9 mouse cellular contexts compared by ENCODE assay signal in genomic region chr5:92312046-92312715, GRCm38 (mm10). TPM values are rescaled to one million over a fixed set of nuclear protein-coding genes. Genes with fewer than 3 reads are reported as not detected.
A peak's percentile ranks its signal among the peaks of the same experiment; 100 is the strongest.
DNase-seq lines count a peak whose midpoint lies in the region; ATAC-seq and TF ChIP-seq lines count a peak whose summit lies in the region.
"Had no signal": no experiment of that assay in that cellular context is flagged by ENCODE, and none has a peak within 500 bp of the region (broad histone marks: within the 10 kb centered on the region; RNA-seq: fewer than 3 reads in every experiment).

No protein-coding gene starts in this region.

- H3K27ac ChIP-seq in intestine, postnatal 0 days (ENCODE audit: low read depth, low read length): no peak overlapping the region
- H3K27ac ChIP-seq in intestine, embryonic 16.5 days (ENCODE audit: low read length): no peak overlapping the region
- H3K27ac ChIP-seq in limb, embryonic 12.5 days: no peak overlapping the region
- no peak overlapping the region for H3K27ac ChIP-seq in neural tube, embryonic 15.5 days (replicated peaks)
- H3K27ac ChIP-seq in thymus, adult 2 months (ENCODE audit: control insufficient read depth, insufficient read depth, low read length): no peak overlapping the region

- no peaks in the 10 kb centered on the region for H3K9me3 ChIP-seq in intestine, postnatal 0 days (ENCODE audit: control insufficient read depth)
- H3K9me3 ChIP-seq in intestine, embryonic 16.5 days (ENCODE audit: control insufficient read depth, low read length): no peaks in the 10 kb centered on the region
- no peaks in the 10 kb centered on the region for H3K9me3 ChIP-seq in limb, embryonic 12.5 days
- no peaks in the 10 kb centered on the region for H3K9me3 ChIP-seq in neural tube, embryonic 15.5 days (replicated peaks)

- DNase-seq in brain, embryonic 18.5 days (ENCODE audit: low read depth, low spot score): peak; percentile 60
- peak; percentile 77 to 96 for DNase-seq in frontal cortex, adult 2 months (ENCODE audit: extremely low spot score in 1 of 2, low spot score in 1 of 2)
- DNase-seq in thymus, adult 2 months: peak; percentile 81

- no peaks in the 10 kb centered on the region for H3K27me3 ChIP-seq in intestine, postnatal 0 days (replicated peaks; ENCODE audit: control insufficient read depth, insufficient read depth, low read length)
- H3K27me3 ChIP-seq in intestine, embryonic 16.5 days (replicated peaks; ENCODE audit: control insufficient read depth, insufficient read depth, low read length): no peaks in the 10 kb centered on the region
- H3K27me3 ChIP-seq in limb, embryonic 12.5 days: no peaks in the 10 kb centered on the region
- H3K27me3 ChIP-seq in neural tube, embryonic 15.5 days (replicated peaks): no peaks in the 10 kb centered on the region
- no peaks in the 10 kb centered on the region for H3K27me3 ChIP-seq in thymus, adult 2 months (ENCODE audit: control insufficient read depth, insufficient read depth, low read length)

- TF ChIP-seq CTCF in intestine, postnatal 0 days (IDR thresholded peaks at IDR 0.05; ENCODE audit: low read depth): peak; percentile 86
- no peak for TF ChIP-seq CTCF in thymus, adult 2 months (IDR thresholded peaks at IDR 0.05; ENCODE audit: borderline replicate concordance, control insufficient read depth, extremely low read depth, insufficient read depth, low read length, poor library complexity)

- H3K4me2 ChIP-seq in intestine, postnatal 0 days (replicated peaks; ENCODE audit: low read depth): no peak overlapping the region
- H3K4me2 ChIP-seq in intestine, embryonic 16.5 days (ENCODE audit: low read depth, low read length): no peak overlapping the region
- H3K4me2 ChIP-seq in limb, embryonic 12.5 days: 0 out of 2 replicates have a peak overlapping the region, but pooled peaks have one; percentile 7
- peak overlapping the region; percentile 24; the same call in 1 of the 2 replicates for H3K4me2 ChIP-seq in neural tube, embryonic 15.5 days

- no peak for TF ChIP-seq POLR2A in thymus, adult 2 months (IDR thresholded peaks at IDR 0.05; ENCODE audit: control insufficient read depth, extremely low read depth, insufficient read depth, low read length, poor library complexity)

- peaks cover 6% of the 10 kb centered on the region; the same call in 1 of the 2 replicates for H3K4me1 ChIP-seq in intestine, postnatal 0 days (replicated peaks; ENCODE audit: control insufficient read depth, insufficient read depth, low read length)
- H3K4me1 ChIP-seq in intestine, embryonic 16.5 days (ENCODE audit: control insufficient read depth, insufficient read depth, low read length): peaks cover 15% of the 10 kb centered on the region
- H3K4me1 ChIP-seq in limb, embryonic 12.5 days (replicated peaks): peaks cover 9% of the 10 kb centered on the region
- peaks cover 21% of the 10 kb centered on the region for H3K4me1 ChIP-seq in neural tube, embryonic 15.5 days
- H3K4me1 ChIP-seq in thymus, adult 2 months (replicated peaks; ENCODE audit: control insufficient read depth, insufficient read depth, low read length): peaks cover 6% of the 10 kb centered on the region

- no peak for ATAC-seq in intestine, postnatal 0 days
- no peak for ATAC-seq in intestine, embryonic 16.5 days
- ATAC-seq in inflammation-experienced regulatory T-cells, adult 6 months: peak; percentile 27
- no peak for ATAC-seq in limb, embryonic 12.5 days (ENCODE audit: insufficient number of reproducible peaks, insufficient read depth, low FRiP score, low TSS enrichment, low read depth)
- no peak for ATAC-seq in neural tube, embryonic 15.5 days (ENCODE audit: low FRiP score)

- no peak overlapping the region for H3K4me3 ChIP-seq in intestine, postnatal 0 days (ENCODE audit: low read depth, low read length)
- H3K4me3 ChIP-seq in intestine, embryonic 16.5 days (ENCODE audit: low read length): no peak overlapping the region
- H3K4me3 ChIP-seq in limb, embryonic 12.5 days (replicated peaks): no peak overlapping the region
- no peak overlapping the region for H3K4me3 ChIP-seq in neural tube, embryonic 15.5 days (replicated peaks)
- H3K4me3 ChIP-seq in thymus, adult 2 months (ENCODE audit: control insufficient read depth, insufficient read depth, low read length): no peak overlapping the region

- no peaks in the 10 kb centered on the region for H3K36me3 ChIP-seq in intestine, postnatal 0 days (ENCODE audit: control insufficient read depth, insufficient read depth)
- H3K36me3 ChIP-seq in intestine, embryonic 16.5 days (ENCODE audit: control insufficient read depth, insufficient read depth, low read length): no peaks in the 10 kb centered on the region
- H3K36me3 ChIP-seq in limb, embryonic 12.5 days: no peaks in the 10 kb centered on the region; the same call in 1 of the 2 replicates
- no peaks in the 10 kb centered on the region for H3K36me3 ChIP-seq in neural tube, embryonic 15.5 days
- H3K36me3 ChIP-seq in thymus, adult 2 months (ENCODE audit: control insufficient read depth, insufficient read depth, low read length): no peaks in the 10 kb centered on the region

- no peak overlapping the region for H3K9ac ChIP-seq in intestine, postnatal 0 days (ENCODE audit: low read depth, low read length)
- H3K9ac ChIP-seq in intestine, embryonic 16.5 days (ENCODE audit: low read depth, low read length): no peak overlapping the region
- H3K9ac ChIP-seq in limb, embryonic 12.5 days (replicated peaks): no peak overlapping the region
- H3K9ac ChIP-seq in neural tube, embryonic 15.5 days (replicated peaks): no peak overlapping the region

- WGBS in intestine, postnatal 0 days: 14% methylated on average over 13 of the region's 13 CpGs
- 12% methylated on average over 13 of the region's 13 CpGs for WGBS in intestine, embryonic 16.5 days
- 15% methylated on average over 13 of the region's 13 CpGs for WGBS in limb, embryonic 12.5 days
- WGBS in neural tube, embryonic 15.5 days: 15% methylated on average over 13 of the region's 13 CpGs
- WGBS in thymus, adult 2 months: 15% methylated on average over 13 of the region's 13 CpGs

RNA-seq across cellular contexts. Expression of gene Sdad1, which starts 1.9 kb away (rescaled TPM):
- polyA plus RNA-seq in intestine, postnatal 0 days (2015; fragmentation: Nextera tagmentation; extraction: Ambion mirVana): 15.8 and 17.3 TPM in 2 replicates
- polyA plus RNA-seq in intestine, embryonic 16.5 days (2015; fragmentation: Nextera tagmentation; extraction: Ambion mirVana): 32.8 and 35.8 TPM in 2 replicates
- polyA plus RNA-seq in frontal cortex, adult 2 months (2012; rRNA removed): 13.0 and 15.4 TPM in 2 replicates
- polyA plus RNA-seq in inflammation-experienced regulatory T-cells, adult 6 months (2017; shearing (Covaris generic)): 10 to 100 TPM; 30.5 to 59.4 (median 50.2) TPM
- polyA plus RNA-seq in limb, embryonic 12.5 days (2016; fragmentation: Nextera tagmentation; extraction: Ambion mirVana): 45.6 and 46.5 TPM in 2 replicates
- 27.8 and 34.8 TPM in 2 replicates for polyA plus RNA-seq in neural tube, embryonic 15.5 days (2015; fragmentation: Nextera tagmentation; extraction: Ambion mirVana)
- polyA plus RNA-seq in thymus, adult 2 months (2012; rRNA removed): 15.8 and 18.1 TPM in 2 replicates

RNA-seq across cellular contexts. Expression of gene Cxcl9, which starts 15.7 kb away (rescaled TPM):
- polyA plus RNA-seq in intestine, postnatal 0 days (2015; fragmentation: Nextera tagmentation; extraction: Ambion mirVana): 0.05 and 0.18 TPM in 2 replicates
- polyA plus RNA-seq in intestine, embryonic 16.5 days (2015; fragmentation: Nextera tagmentation; extraction: Ambion mirVana): 0.16 TPM in 1 of 2 replicates, not detected in the other
- polyA plus RNA-seq in frontal cortex, adult 2 months (2012; rRNA removed): 0.15 and 0.22 TPM in 2 replicates
- under 1 TPM in 1 of 3 experiments, not detected in 2; 0.99 TPM for polyA plus RNA-seq in inflammation-experienced regulatory T-cells, adult 6 months (2017; shearing (Covaris generic))
- not detected in 2 replicates for polyA plus RNA-seq in limb, embryonic 12.5 days (2016; fragmentation: Nextera tagmentation; extraction: Ambion mirVana)
- polyA plus RNA-seq in neural tube, embryonic 15.5 days (2015; fragmentation: Nextera tagmentation; extraction: Ambion mirVana): 0.15 TPM in 1 of 2 replicates, not detected in the other
- polyA plus RNA-seq in thymus, adult 2 months (2012; rRNA removed): 24.5 and 41.8 TPM in 2 replicates
- polyA plus RNA-seq: stomach, embryonic 14.5 days had no signal

RNA-seq across cellular contexts. Expression of gene Art3, which starts 19.4 kb away (rescaled TPM):
- polyA plus RNA-seq in intestine, postnatal 0 days (2015; fragmentation: Nextera tagmentation; extraction: Ambion mirVana): 12.7 and 13.5 TPM in 2 replicates
- 4.4 and 5.6 TPM in 2 replicates for polyA plus RNA-seq in intestine, embryonic 16.5 days (2015; fragmentation: Nextera tagmentation; extraction: Ambion mirVana)
- polyA plus RNA-seq in frontal cortex, adult 2 months (2012; rRNA removed): 17.5 and 18.0 TPM in 2 replicates
- 10 to 100 TPM in 2 of 3 experiments, 1 to 10 TPM in 1; 8.3 to 26.9 (median 19.1) TPM for polyA plus RNA-seq in inflammation-experienced regulatory T-cells, adult 6 months (2017; shearing (Covaris generic))
- 4.3 and 4.5 TPM in 2 replicates for polyA plus RNA-seq in limb, embryonic 12.5 days (2016; fragmentation: Nextera tagmentation; extraction: Ambion mirVana)
- 9.5 and 10.6 TPM in 2 replicates for polyA plus RNA-seq in neural tube, embryonic 15.5 days (2015; fragmentation: Nextera tagmentation; extraction: Ambion mirVana)
- 4.5 and 12.7 TPM in 2 replicates for polyA plus RNA-seq in thymus, adult 2 months (2012; rRNA removed)

RNA-seq across cellular contexts. Expression of gene Naaa, which starts 34.2 kb away (rescaled TPM):
- polyA plus RNA-seq in intestine, postnatal 0 days (2015; fragmentation: Nextera tagmentation; extraction: Ambion mirVana): 19.8 and 22.4 TPM in 2 replicates
- polyA plus RNA-seq in intestine, embryonic 16.5 days (2015; fragmentation: Nextera tagmentation; extraction: Ambion mirVana): 30.8 and 32.2 TPM in 2 replicates
- 39.1 and 41.2 TPM in 2 replicates for polyA plus RNA-seq in frontal cortex, adult 2 months (2012; rRNA removed)
- 10 to 100 TPM; 10.3 to 13.2 (median 11.2) TPM for polyA plus RNA-seq in inflammation-experienced regulatory T-cells, adult 6 months (2017; shearing (Covaris generic))
- 4.8 and 6.0 TPM in 2 replicates for polyA plus RNA-seq in limb, embryonic 12.5 days (2016; fragmentation: Nextera tagmentation; extraction: Ambion mirVana)
- polyA plus RNA-seq in neural tube, embryonic 15.5 days (2015; fragmentation: Nextera tagmentation; extraction: Ambion mirVana): 20.6 and 22.7 TPM in 2 replicates
- 36.0 and 50.7 TPM in 2 replicates for polyA plus RNA-seq in thymus, adult 2 months (2012; rRNA removed)

RNA-seq across cellular contexts. Expression of gene Cxcl10, which starts 36.5 kb away (rescaled TPM):
- polyA plus RNA-seq in intestine, postnatal 0 days (2015; fragmentation: Nextera tagmentation; extraction: Ambion mirVana): 2.0 and 2.2 TPM in 2 replicates
- polyA plus RNA-seq in intestine, embryonic 16.5 days (2015; fragmentation: Nextera tagmentation; extraction: Ambion mirVana): 2.0 and 3.3 TPM in 2 replicates
- polyA plus RNA-seq in frontal cortex, adult 2 months (2012; rRNA removed): 1.4 and 1.9 TPM in 2 replicates
- polyA plus RNA-seq in inflammation-experienced regulatory T-cells, adult 6 months (2017; shearing (Covaris generic)): 10 to 100 TPM; 18.3 to 32.3 (median 19.9) TPM
- polyA plus RNA-seq in limb, embryonic 12.5 days (2016; fragmentation: Nextera tagmentation; extraction: Ambion mirVana): 0.29 and 0.32 TPM in 2 replicates
- polyA plus RNA-seq in neural tube, embryonic 15.5 days (2015; fragmentation: Nextera tagmentation; extraction: Ambion mirVana): 0.18 and 10.9 TPM in 2 replicates
- 93.6 and 97.3 TPM in 2 replicates for polyA plus RNA-seq in thymus, adult 2 months (2012; rRNA removed)

Comparison
In these comparisons a context has a peak if more than half of its experiments do, and no peak if none do; other contexts are left out.
1. H3K4me2 ChIP-seq: peak in limb, embryonic 12.5 days (single experiment) and neural tube, embryonic 15.5 days (single experiment); none in intestine, postnatal 0 days (single experiment) and intestine, embryonic 16.5 days (single experiment).
2. RNA of gene Cxcl9, which starts 15.7 kb away (polyA plus RNA-seq): 24.5 to 41.8 TPM in thymus, adult 2 months; 0.15 to 0.22 TPM in frontal cortex, adult 2 months, 0.16 TPM in intestine, embryonic 16.5 days, 0.05 to 0.18 TPM in intestine, postnatal 0 days, 0.15 TPM in neural tube, embryonic 15.5 days, not detected in limb, embryonic 12.5 days and 0.99 TPM in inflammation-experienced regulatory T-cells, adult 6 months; every median in the first group is over 10 times any median in the second.
3. Peak in every context shown above with its lines, with median percentiles within 50 percentile points of each other: DNase-seq.